Mouse (Mus musculus): ENCODE results near the gene Etd.
"Not testable (repeated sequence)": the region's sequence is repeated elsewhere in the genome, so short reads cannot be mapped to it uniquely, and the experiment has no call there.

Etd gene

GRCm38 (mm10) chrX:53434618-53435017 is at the start of gene Etd:
Gene Etd (plus strand): TSS chrX:53434918.
- DNase-seq (ENCODE audit: low spot score in 2 of 2), result no peak

GRCm38 (mm10) chrX:53386362-53386761 is 48.4 kb upstream of the Etd start:
- DNase-seq (ENCODE audit: low spot score in 2 of 2), result no peak

GRCm38 (mm10) chrX:53432888-53433287 is 1.8 kb upstream of the Etd start:
- no peak for DNase-seq (ENCODE audit: low spot score in 2 of 2)

- no peak for DNase-seq (ENCODE audit: low spot score in 2 of 2)
These were observed 24.9 kb downstream of the Etd start for GRCm38 (mm10) chrX:53459573-53459972.

- DNase-seq (ENCODE audit: low spot score in 2 of 2), result not testable (repeated sequence)
These were observed 29.5 kb downstream of the Etd start for GRCm38 (mm10) chrX:53464194-53464593.

All from urinary bladder, adult 18-20 months (tissue).